Mouse (Mus musculus) megakaryocyte, embryonic 14.5 days (primary cell): ENCODE results near the gene Hecw2.

Experiments
- FLI1 ChIP-seq: IDR thresholded peaks from 2 replicates; pipeline ENCODE4 v1.6.1; 2012; ENCODE audit warnings: low read length, inconsistent platforms, mixed read lengths
- GATA1 ChIP-seq: IDR thresholded peaks from 3 replicates; pipeline ENCODE4 v1.6.1; 2012; ENCODE audit warnings: mixed read lengths, low read length, inconsistent platforms, borderline replicate concordance

GRCm38 (mm10) chr1:54187579-54187978, 7.4 kb downstream of the Hecw2 start:
- no peak for TF ChIP-seq GATA1
- TF ChIP-seq FLI1 = no peak
